Mouse (Mus musculus): ENCODE measurements around the gene Rilpl1.
A peak's percentile ranks its signal among the peaks of the same experiment; 100 is the strongest.

- peak; percentile 21; the same call in 1 of the 2 replicates for TF ChIP-seq CTCF (IDR thresholded peaks at IDR 0.05; ENCODE audit: control insufficient read depth, insufficient read depth, low read length)
- no peak for TF ChIP-seq POLR2A (IDR thresholded peaks at IDR 0.05; ENCODE audit: borderline replicate concordance, control insufficient read depth, low read depth, low read length)
These were observed 9.2 kb upstream of the Rilpl1 start, which contains the start of gene Tmed2 for GRCm38 (mm10) chr5:124540383-124540786.
